In the genomic region with DNA sequence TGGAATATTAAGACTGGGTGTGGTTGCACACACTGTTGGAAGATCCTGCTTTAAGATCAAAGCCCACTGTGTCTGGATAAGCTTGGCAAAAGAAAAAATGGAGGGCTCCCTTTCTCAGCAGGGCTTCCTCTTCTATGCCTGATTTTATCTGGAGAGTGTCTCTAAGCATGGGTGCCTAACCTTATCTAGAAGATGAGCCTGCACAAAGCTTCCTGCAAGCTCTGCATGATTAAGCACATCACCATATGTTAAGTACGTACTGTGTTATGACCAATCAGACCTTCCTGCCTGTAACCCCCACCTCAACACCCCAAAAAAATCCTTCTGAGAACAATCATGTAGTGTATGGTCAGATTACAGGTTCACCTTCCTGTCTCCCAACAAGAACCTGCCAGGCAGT, we compare ENCODE assay signal across 35 mouse cellular contexts. TPM values are rescaled to one million over a fixed set of nuclear protein-coding genes. Genes with fewer than 3 reads are reported as not detected.
"Had no signal": no experiment of that assay in that cellular context is flagged by ENCODE, and none has a peak within 500 bp of the region (broad histone marks: within the 10 kb centered on the region; RNA-seq: fewer than 3 reads in every experiment).

No protein-coding gene starts in this region.

- ATAC-seq: liver, embryonic 12.5 days; liver, postnatal 0 days; lung, postnatal 0 days; midbrain, embryonic 13.5 days; midbrain, embryonic 15.5 days; midbrain, embryonic 16.5 days had no signal

- H3K27me3 ChIP-seq: limb, embryonic 12.5 days; limb, embryonic 13.5 days; limb, embryonic 15.5 days; liver, embryonic 12.5 days; liver, embryonic 13.5 days; liver, embryonic 15.5 days; lung, embryonic 15.5 days; megakaryocyte, embryonic 14.5 days; midbrain, embryonic 12.5 days; midbrain, embryonic 13.5 days; midbrain, embryonic 15.5 days; neural tube, embryonic 12.5 days had no signal

- DNase-seq: left cerebral cortex, postnatal 4 days; liver; liver, embryonic 13.5 days; liver, postnatal 0 days; lung, adult 18-20 months; lung, adult 2 months; lung, embryonic 14.5 days; lung, postnatal 10 days; lung, postnatal 14 days; lung, postnatal 36 days; lung, postnatal 4 days; midbrain, embryonic 14.5 days had no signal

- H3K27ac ChIP-seq: limb, embryonic 10.5 days; limb, embryonic 12.5 days; limb, embryonic 13.5 days; limb, embryonic 15.5 days; liver, embryonic 12.5 days; liver, embryonic 13.5 days; liver, embryonic 14.5 days; liver, embryonic 15.5 days; lung, embryonic 15.5 days; macrophage; midbrain, embryonic 10.5 days; midbrain, embryonic 12.5 days; midbrain, embryonic 13.5 days; midbrain, embryonic 15.5 days; neural tube, embryonic 12.5 days had no signal

- H3K4me1 ChIP-seq: limb, embryonic 10.5 days; limb, embryonic 12.5 days; limb, embryonic 13.5 days; limb, embryonic 15.5 days; liver, embryonic 12.5 days; liver, embryonic 13.5 days; liver, embryonic 15.5 days; lung, embryonic 15.5 days; megakaryocyte, embryonic 14.5 days; midbrain, embryonic 10.5 days; midbrain, embryonic 12.5 days; midbrain, embryonic 13.5 days; midbrain, embryonic 15.5 days; neural tube, embryonic 12.5 days had no signal

- H3K4me3 ChIP-seq: limb, embryonic 10.5 days; limb, embryonic 12.5 days; limb, embryonic 13.5 days; limb, embryonic 15.5 days; liver, embryonic 12.5 days; liver, embryonic 13.5 days; liver, embryonic 15.5 days; lung, embryonic 15.5 days; megakaryocyte, embryonic 14.5 days; midbrain, embryonic 10.5 days; midbrain, embryonic 12.5 days; midbrain, embryonic 13.5 days; midbrain, embryonic 15.5 days; myocyte; neural tube, embryonic 12.5 days had no signal

- H3K9me3 ChIP-seq: limb, embryonic 10.5 days; limb, embryonic 12.5 days; limb, embryonic 13.5 days; limb, embryonic 15.5 days; liver, embryonic 12.5 days; liver, embryonic 13.5 days; liver, embryonic 15.5 days; lung, embryonic 15.5 days; midbrain, embryonic 10.5 days; midbrain, embryonic 12.5 days; midbrain, embryonic 13.5 days; midbrain, embryonic 15.5 days; neural tube, embryonic 12.5 days had no signal

- H3K9ac ChIP-seq: limb, embryonic 12.5 days; limb, embryonic 13.5 days; limb, embryonic 15.5 days; liver, embryonic 12.5 days; liver, embryonic 13.5 days; liver, embryonic 14.5 days; liver, embryonic 15.5 days; liver, postnatal 0 days; lung, embryonic 14.5 days; lung, embryonic 15.5 days; midbrain, embryonic 12.5 days; midbrain, embryonic 13.5 days; midbrain, embryonic 15.5 days; neural tube, embryonic 12.5 days had no signal

- H3K36me3 ChIP-seq: limb, embryonic 10.5 days; limb, embryonic 12.5 days; limb, embryonic 13.5 days; limb, embryonic 15.5 days; liver, embryonic 12.5 days; liver, embryonic 13.5 days; liver, embryonic 15.5 days; lung, embryonic 15.5 days; midbrain, embryonic 10.5 days; midbrain, embryonic 12.5 days; midbrain, embryonic 13.5 days; midbrain, embryonic 15.5 days; neural tube, embryonic 12.5 days had no signal

RNA-seq across cellular contexts. Expression of a gene that starts 45.4 kb away (rescaled TPM):
- total RNA-seq: left cerebral cortex, postnatal 25 days; left cerebral cortex, postnatal 36 days; left cerebral cortex, postnatal 4 days; midbrain, postnatal 0 days; monocyte, adult 5-6 weeks had no signal
- polyA plus RNA-seq: macrophage; midbrain, embryonic 12.5 days; neural tube, embryonic 11.5 days had no signal
